Mouse (Mus musculus) lung, adult 18-20 months (tissue): Measurements from ENCODE around the gene Tent5b.

ENCODE experiments used
- DNase-seq, 2 experiments: peaks; one replicate each; pipeline ENCODE4 v3.0.0; 2022; ENCODE audit warnings: mixed read lengths in 2 of 2

Tent5b gene

GRCm38 (mm10) chr4:133471135-133471821 lies 8.7 kb upstream of the Tent5b start:
- DNase-seq: no peak

- DNase-seq: no peak
Measured at GRCm38 (mm10) chr4:133473833-133474232, 6.1 kb upstream of the Tent5b start.

- DNase-seq: no peak
Measured at GRCm38 (mm10) chr4:133480185-133480537, 229 bp downstream of the Tent5b start.

- no peak for DNase-seq
Measured at GRCm38 (mm10) chr4:133480754-133481153, 822 bp downstream of the Tent5b start.

GRCm38 (mm10) chr4:133481488-133481887 lies 1.6 kb downstream of the Tent5b start:
- DNase-seq: peak; percentile 71 to 77

GRCm38 (mm10) chr4:133482479-133482878 lies 2.5 kb downstream of the Tent5b start:
- no peak for DNase-seq

GRCm38 (mm10) chr4:133484266-133485025 lies 4.5 kb downstream of the Tent5b start:
- peak; percentile 84 to 92 for DNase-seq

GRCm38 (mm10) chr4:133485691-133486425 lies 5.9 kb downstream of the Tent5b start:
- DNase-seq: no peak

GRCm38 (mm10) chr4:133486673-133487357 lies 6.9 kb downstream of the Tent5b start:
- no peak for DNase-seq

- DNase-seq: peak; percentile 72 to 82
Measured at GRCm38 (mm10) chr4:133488619-133489392, 8.9 kb downstream of the Tent5b start.

GRCm38 (mm10) chr4:133489489-133490245 lies 9.7 kb downstream of the Tent5b start:
- DNase-seq: no peak

GRCm38 (mm10) chr4:133491800-133492199 lies 11.9 kb downstream of the Tent5b start:
- peak; percentile 44 to 66 for DNase-seq

GRCm38 (mm10) chr4:133493895-133494294 lies 14.0 kb downstream of the Tent5b start:
- DNase-seq: peak; percentile 49 to 64

GRCm38 (mm10) chr4:133494432-133494831 lies 14.5 kb downstream of the Tent5b start:
- peak; percentile 90 to 92 for DNase-seq

- DNase-seq: no peak
Measured at GRCm38 (mm10) chr4:133494867-133495266, 14.9 kb downstream of the Tent5b start.

GRCm38 (mm10) chr4:133495711-133496110 lies 15.8 kb downstream of the Tent5b start:
- no peak for DNase-seq

GRCm38 (mm10) chr4:133496738-133497445 lies 17.0 kb downstream of the Tent5b start:
- DNase-seq: no peak

- DNase-seq: no peak
Measured at GRCm38 (mm10) chr4:133497461-133498159, 17.7 kb downstream of the Tent5b start.

- peak; percentile 79 to 83 for DNase-seq
Measured at GRCm38 (mm10) chr4:133498160-133498724, 18.3 kb downstream of the Tent5b start, which contains the start of gene Trnp1. Trnp1 (minus strand) TSS chr4:133498550.

- no peak for DNase-seq
Measured at GRCm38 (mm10) chr4:133501514-133501913, 21.6 kb downstream of the Tent5b start.
